Mouse (Mus musculus): Measurements from ENCODE around the gene Scrt2. TPM values are rescaled to one million over a fixed set of nuclear protein-coding genes. Genes with fewer than 3 reads are reported as not detected.

The Scrt2 gene
- polyA plus RNA-seq, 1 experiment from 2014 or later = 16.9 TPM

DNA sequence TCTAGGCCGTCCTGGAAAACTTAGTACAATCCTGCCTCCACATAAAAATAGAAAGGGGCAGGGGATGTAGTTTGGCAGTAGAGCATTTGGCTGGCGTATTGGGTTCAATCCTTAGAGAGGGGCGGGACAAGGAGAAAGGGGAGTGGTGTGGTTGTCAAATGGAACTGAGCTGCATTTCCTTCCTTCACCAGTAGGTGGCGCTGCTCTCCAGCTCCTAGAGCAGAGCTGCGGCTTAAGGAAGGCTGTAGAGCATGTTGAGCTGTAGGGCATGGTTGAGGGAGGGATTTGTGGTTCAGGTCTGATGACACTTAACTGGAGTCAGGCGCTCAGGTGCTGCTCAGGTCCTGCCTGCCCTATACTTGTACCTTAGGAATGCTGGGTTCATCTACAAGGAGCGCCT is 30.6 kb downstream of the Scrt2 start:
- H3K27me3 ChIP-seq (replicated peaks; ENCODE audit: control insufficient read depth, insufficient read depth, low read length) = no peaks in the 10 kb centered on the region; the same call in 1 of the 2 replicates
- H3K4me2 ChIP-seq (ENCODE audit: low read length) = no peak overlapping the region
- no peak overlapping the region for H3K27ac ChIP-seq (ENCODE audit: low read length)
- no peak overlapping the region for H3K4me3 ChIP-seq (replicated peaks; ENCODE audit: low read length)
- no peak overlapping the region for H3K9ac ChIP-seq (replicated peaks; ENCODE audit: low read depth, low read length)
- H3K36me3 ChIP-seq (ENCODE audit: control insufficient read depth, insufficient read depth) = no peaks in the 10 kb centered on the region
- peaks cover 13% of the 10 kb centered on the region for H3K4me1 ChIP-seq (replicated peaks; ENCODE audit: control insufficient read depth, insufficient read depth, low read length)
- WGBS = 8% methylated on average over 7 of the region's 7 CpGs
- no peaks in the 10 kb centered on the region for H3K9me3 ChIP-seq (ENCODE audit: control insufficient read depth, low read length)
- peak; percentile 81 for ATAC-seq

DNA sequence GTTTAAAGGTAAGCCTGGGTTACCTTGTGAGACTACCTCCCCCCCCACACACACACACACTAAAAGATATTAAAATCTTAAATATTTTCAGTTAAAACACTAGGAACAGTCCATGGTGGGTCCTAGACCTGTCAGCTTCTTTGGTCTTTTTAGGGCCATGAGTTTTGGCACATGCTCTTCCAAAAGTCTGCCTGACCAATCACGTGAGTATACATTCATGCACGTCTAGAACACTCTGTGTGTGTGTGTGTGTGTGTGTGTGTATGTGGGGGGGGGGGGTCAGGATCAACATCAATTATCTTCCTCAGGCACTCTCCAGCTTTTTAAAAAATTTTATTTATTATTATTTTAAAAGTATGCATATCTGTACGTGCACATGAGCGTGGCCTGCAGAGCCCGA is 31.2 kb downstream of the Scrt2 start:
- no peaks in the 10 kb centered on the region; the same call in 1 of the 2 replicates for H3K27me3 ChIP-seq (replicated peaks; ENCODE audit: control insufficient read depth, insufficient read depth, low read length)
- peaks cover 13% of the 10 kb centered on the region for H3K4me1 ChIP-seq (replicated peaks; ENCODE audit: control insufficient read depth, insufficient read depth, low read length)
- no peaks in the 10 kb centered on the region for H3K9me3 ChIP-seq (ENCODE audit: control insufficient read depth, low read length)
- H3K27ac ChIP-seq (ENCODE audit: low read length) = no peak overlapping the region
- ATAC-seq = no peak
- no peak overlapping the region for H3K4me2 ChIP-seq (ENCODE audit: low read length)
- WGBS = 92% methylated on average over 5 of the region's 5 CpGs
- no peak overlapping the region for H3K4me3 ChIP-seq (replicated peaks; ENCODE audit: low read length)
- no peak overlapping the region for H3K9ac ChIP-seq (replicated peaks; ENCODE audit: low read depth, low read length)
- no peaks in the 10 kb centered on the region for H3K36me3 ChIP-seq (ENCODE audit: control insufficient read depth, insufficient read depth)

DNA sequence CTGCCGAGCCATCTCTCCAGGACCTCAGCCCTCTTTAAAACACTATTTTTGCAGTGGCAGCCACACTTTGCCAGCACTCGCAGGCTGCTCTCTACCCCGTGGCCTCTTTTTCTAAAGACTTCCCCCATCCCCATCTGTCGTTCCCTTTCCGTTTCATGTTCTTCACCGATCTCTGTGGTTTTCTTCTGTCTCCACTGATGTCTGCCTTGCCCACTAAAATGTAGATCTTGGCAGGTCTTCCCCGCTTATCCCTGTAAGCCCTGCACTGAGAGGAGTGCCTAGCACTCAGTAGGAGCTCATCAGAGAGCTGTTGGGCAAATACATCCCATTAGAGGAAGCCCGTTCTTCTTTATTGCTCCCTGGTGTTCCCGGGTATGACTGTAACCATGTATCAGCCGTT is 31.6 kb downstream of the Scrt2 start:
- no peak for ATAC-seq
- Histone ChIP-seq H3K9me3 (ENCODE audit: control insufficient read depth, low read length) (no peaks in the 10 kb centered on the region), H3K27ac (ENCODE audit: low read length) (no peak overlapping the region), H3K4me3 (replicated peaks; ENCODE audit: low read length) (no peak overlapping the region), H3K27me3 (replicated peaks; ENCODE audit: control insufficient read depth, insufficient read depth, low read length) (no peaks in the 10 kb centered on the region; the same call in 1 of the 2 replicates), H3K9ac (replicated peaks; ENCODE audit: low read depth, low read length) (no peak overlapping the region), H3K4me2 (ENCODE audit: low read length) (no peak overlapping the region), H3K4me1 (replicated peaks; ENCODE audit: control insufficient read depth, insufficient read depth, low read length) (peaks cover 13% of the 10 kb centered on the region), H3K36me3 (ENCODE audit: control insufficient read depth, insufficient read depth) (no peaks in the 10 kb centered on the region)
- WGBS = 60% methylated on average over 10 of the region's 10 CpGs

DNA sequence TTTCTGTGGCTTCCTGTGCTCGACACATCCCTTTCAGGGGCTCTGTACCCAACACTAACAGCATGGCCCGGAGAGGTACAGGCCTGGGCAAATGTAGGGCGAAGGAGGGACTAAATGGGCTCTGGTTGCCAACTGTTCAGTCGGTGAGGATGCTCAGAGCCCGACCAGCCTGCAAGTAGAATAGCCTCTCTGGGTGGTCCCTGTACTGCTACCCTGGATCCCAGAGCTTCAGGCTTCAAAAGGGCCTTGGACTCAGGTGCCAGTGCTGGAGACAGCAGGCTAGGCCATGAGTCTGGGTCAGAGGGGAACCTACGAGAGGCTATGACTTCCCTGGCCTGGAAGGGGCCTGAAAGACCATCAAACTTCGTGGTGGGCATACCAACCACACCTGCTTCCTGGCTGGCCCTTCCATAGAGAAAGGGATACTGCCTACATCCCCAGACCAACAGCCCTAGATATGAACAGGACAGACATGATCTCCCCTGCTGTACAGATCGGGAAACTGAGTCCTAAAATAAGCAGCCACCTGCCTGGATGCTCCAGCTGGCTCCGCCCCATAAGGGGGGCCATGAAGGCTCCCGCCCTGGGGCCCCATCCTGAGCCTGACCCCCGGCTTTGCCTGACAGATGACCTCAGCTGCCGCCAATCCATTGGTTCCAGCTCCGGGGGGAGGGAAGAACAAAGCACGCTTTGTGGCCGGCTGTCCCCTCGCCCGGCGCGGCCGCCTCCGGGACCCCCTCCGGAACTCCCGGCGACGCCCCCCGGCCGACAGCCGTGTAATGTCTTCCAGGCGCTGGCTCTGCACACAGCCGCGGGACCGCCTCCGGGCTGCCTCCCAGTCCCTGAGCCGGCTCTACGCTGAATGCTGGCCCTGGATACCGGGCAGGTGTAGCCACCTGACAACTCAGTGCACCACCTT is 33.0 kb downstream of the Scrt2 start:
- Histone ChIP-seq H3K9ac (replicated peaks; ENCODE audit: low read depth, low read length) (peak overlapping the region; percentile 43), H3K36me3 (ENCODE audit: control insufficient read depth, insufficient read depth) (no peaks in the 10 kb centered on the region), H3K4me1 (replicated peaks; ENCODE audit: control insufficient read depth, insufficient read depth, low read length) (peaks cover 9% of the 10 kb centered on the region), H3K4me3 (replicated peaks; ENCODE audit: low read length) (peak overlapping the region; percentile 34), H3K4me2 (ENCODE audit: low read length) (peak overlapping the region; percentile 49), H3K27ac (ENCODE audit: low read length) (no peak overlapping the region), H3K9me3 (ENCODE audit: control insufficient read depth, low read length) (no peaks in the 10 kb centered on the region), H3K27me3 (replicated peaks; ENCODE audit: control insufficient read depth, insufficient read depth, low read length) (no peaks in the 10 kb centered on the region; the same call in 1 of the 2 replicates)
- ATAC-seq = peak; percentile 43
- WGBS = 12% methylated on average over 36 of the region's 36 CpGs

DNA sequence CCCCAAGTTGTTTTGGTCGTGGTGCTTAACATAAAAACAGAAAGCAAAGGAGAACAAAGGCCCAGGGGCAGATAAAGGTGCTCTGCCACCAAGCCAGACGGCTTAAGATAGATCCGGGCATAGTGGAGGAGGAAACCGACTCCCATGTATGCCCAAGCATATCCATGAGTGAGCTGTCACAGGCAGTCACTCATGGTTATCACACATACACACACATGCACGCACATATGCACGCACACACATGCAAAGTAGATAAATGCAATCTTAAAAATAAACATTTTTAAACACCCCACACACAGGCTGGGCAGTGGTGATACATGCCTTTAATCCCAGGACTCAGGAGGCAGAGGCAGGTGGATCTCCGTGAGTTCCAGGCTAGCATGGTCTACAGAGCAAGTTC is 36.4 kb downstream of the Scrt2 start:
- H3K4me1 ChIP-seq (replicated peaks; ENCODE audit: control insufficient read depth, insufficient read depth, low read length) = peaks cover 9% of the 10 kb centered on the region
- no peaks in the 10 kb centered on the region for H3K9me3 ChIP-seq (ENCODE audit: control insufficient read depth, low read length)
- no peak overlapping the region for H3K9ac ChIP-seq (replicated peaks; ENCODE audit: low read depth, low read length)
- H3K27me3 ChIP-seq (replicated peaks; ENCODE audit: control insufficient read depth, insufficient read depth, low read length) = no peaks in the 10 kb centered on the region; the same call in 1 of the 2 replicates
- H3K27ac ChIP-seq (ENCODE audit: low read length) = no peak overlapping the region
- 83% methylated on average over 7 of the region's 7 CpGs for WGBS
- no peak overlapping the region for H3K4me2 ChIP-seq (ENCODE audit: low read length)
- no peak overlapping the region for H3K4me3 ChIP-seq (replicated peaks; ENCODE audit: low read length)
- no peaks in the 10 kb centered on the region for H3K36me3 ChIP-seq (ENCODE audit: control insufficient read depth, insufficient read depth)
- no peak for ATAC-seq

DNA sequence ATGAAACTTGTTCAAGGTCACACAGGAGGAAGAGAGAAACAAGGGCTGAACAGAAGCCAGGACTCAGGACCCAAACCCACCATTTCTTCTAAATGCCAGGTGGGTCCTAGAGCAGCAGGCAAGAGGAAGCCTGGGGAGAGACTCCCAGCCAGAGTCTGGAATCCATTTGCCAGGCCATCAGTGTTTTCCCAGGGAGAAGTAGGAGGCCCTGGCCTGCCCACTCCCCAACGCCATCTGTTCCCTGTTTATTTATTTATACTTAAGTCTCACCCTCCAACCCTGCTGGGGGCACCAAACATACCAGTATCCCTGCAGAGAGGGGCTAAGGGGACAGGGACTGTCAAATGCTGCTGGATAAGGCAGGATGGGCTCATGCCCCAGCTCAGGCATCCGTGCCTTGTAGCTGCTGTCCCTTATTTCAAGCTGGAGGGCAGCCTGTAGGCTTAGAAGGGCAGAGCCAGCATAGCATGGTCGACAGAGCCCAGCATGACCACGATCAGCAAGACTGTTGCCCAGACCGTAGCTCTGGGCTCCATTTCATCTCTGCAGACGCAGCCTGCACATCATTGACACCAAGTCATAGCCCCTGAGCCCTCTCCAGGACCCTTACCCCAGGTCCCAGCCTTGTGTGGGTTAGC is 38.0 kb downstream of the Scrt2 start:
- no peaks in the 10 kb centered on the region for H3K36me3 ChIP-seq (ENCODE audit: control insufficient read depth, insufficient read depth)
- H3K9me3 ChIP-seq (ENCODE audit: control insufficient read depth, low read length) = no peaks in the 10 kb centered on the region
- no peak overlapping the region for H3K9ac ChIP-seq (replicated peaks; ENCODE audit: low read depth, low read length)
- no peak for ATAC-seq
- H3K27me3 ChIP-seq (replicated peaks; ENCODE audit: control insufficient read depth, insufficient read depth, low read length) = no peaks in the 10 kb centered on the region; the same call in 1 of the 2 replicates
- no peak overlapping the region for H3K4me3 ChIP-seq (replicated peaks; ENCODE audit: low read length)
- peaks cover 7% of the 10 kb centered on the region for H3K4me1 ChIP-seq (replicated peaks; ENCODE audit: control insufficient read depth, insufficient read depth, low read length)
- H3K4me2 ChIP-seq (ENCODE audit: low read length) = no peak overlapping the region
- WGBS = 65% methylated on average over 6 of the region's 6 CpGs
- H3K27ac ChIP-seq (ENCODE audit: low read length) = no peak overlapping the region

DNA sequence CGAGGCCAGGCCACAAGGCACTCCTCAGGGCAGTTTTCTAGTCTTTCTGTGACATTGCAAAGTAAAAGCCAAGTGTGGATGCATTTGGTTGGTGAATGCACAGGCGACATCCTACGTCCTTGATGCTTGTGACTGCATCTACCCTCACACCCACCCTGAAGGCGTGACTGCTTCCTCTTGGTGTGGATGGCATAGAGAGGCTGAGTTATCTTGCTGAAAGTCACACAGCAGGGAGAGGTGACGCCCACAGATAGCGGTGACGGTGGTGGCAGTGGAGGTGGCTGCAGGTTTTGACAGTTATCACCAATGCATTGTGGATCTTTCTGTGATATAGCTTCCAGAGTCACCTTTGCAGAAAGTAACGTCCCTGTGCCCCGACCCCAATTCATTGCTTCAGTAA is 41.6 kb downstream of the Scrt2 start:
- no peaks in the 10 kb centered on the region for H3K36me3 ChIP-seq (ENCODE audit: control insufficient read depth, insufficient read depth)
- no peak for ATAC-seq
- H3K9me3 ChIP-seq (ENCODE audit: control insufficient read depth, low read length) = no peaks in the 10 kb centered on the region
- no peak overlapping the region for H3K9ac ChIP-seq (replicated peaks; ENCODE audit: low read depth, low read length)
- no peak overlapping the region for H3K4me3 ChIP-seq (replicated peaks; ENCODE audit: low read length)
- 80% methylated on average over 9 of the region's 9 CpGs for WGBS
- H3K27me3 ChIP-seq (replicated peaks; ENCODE audit: control insufficient read depth, insufficient read depth, low read length) = no peaks in the 10 kb centered on the region
- no peak overlapping the region for H3K4me2 ChIP-seq (ENCODE audit: low read length)
- H3K27ac ChIP-seq (ENCODE audit: low read length) = no peak overlapping the region
- H3K4me1 ChIP-seq (replicated peaks; ENCODE audit: control insufficient read depth, insufficient read depth, low read length) = no peaks in the 10 kb centered on the region

DNA sequence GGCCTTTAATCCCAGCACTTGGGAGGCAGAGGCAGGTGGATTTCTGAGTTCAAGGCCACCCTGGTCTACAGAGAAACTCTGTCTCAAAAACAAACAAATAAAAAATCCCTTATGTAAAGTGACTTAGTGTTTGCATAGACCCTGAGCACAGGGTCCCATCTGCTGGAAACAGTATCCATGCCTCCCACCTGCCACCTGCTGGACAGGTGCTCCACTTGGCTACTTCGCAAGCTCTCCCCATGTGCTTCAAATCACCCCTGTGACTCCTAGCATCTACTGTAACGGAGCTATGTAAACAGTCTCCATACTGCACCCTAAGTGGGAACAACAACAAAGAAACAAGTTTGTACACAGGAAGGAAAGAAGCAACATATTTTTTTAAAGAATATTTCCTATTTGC is 47.3 kb downstream of the Scrt2 start:
- Histone ChIP-seq H3K27me3 (replicated peaks; ENCODE audit: control insufficient read depth, insufficient read depth, low read length) (no peaks in the 10 kb centered on the region), H3K4me3 (replicated peaks; ENCODE audit: low read length) (no peak overlapping the region), H3K4me2 (ENCODE audit: low read length) (no peak overlapping the region), H3K36me3 (ENCODE audit: control insufficient read depth, insufficient read depth) (no peaks in the 10 kb centered on the region), H3K27ac (ENCODE audit: low read length) (no peak overlapping the region), H3K9ac (replicated peaks; ENCODE audit: low read depth, low read length) (no peak overlapping the region), H3K9me3 (ENCODE audit: control insufficient read depth, low read length) (no peaks in the 10 kb centered on the region), H3K4me1 (replicated peaks; ENCODE audit: control insufficient read depth, insufficient read depth, low read length) (no peaks in the 10 kb centered on the region)
- 65% methylated on average over 2 of the region's 2 CpGs for WGBS
- ATAC-seq = no peak

DNA sequence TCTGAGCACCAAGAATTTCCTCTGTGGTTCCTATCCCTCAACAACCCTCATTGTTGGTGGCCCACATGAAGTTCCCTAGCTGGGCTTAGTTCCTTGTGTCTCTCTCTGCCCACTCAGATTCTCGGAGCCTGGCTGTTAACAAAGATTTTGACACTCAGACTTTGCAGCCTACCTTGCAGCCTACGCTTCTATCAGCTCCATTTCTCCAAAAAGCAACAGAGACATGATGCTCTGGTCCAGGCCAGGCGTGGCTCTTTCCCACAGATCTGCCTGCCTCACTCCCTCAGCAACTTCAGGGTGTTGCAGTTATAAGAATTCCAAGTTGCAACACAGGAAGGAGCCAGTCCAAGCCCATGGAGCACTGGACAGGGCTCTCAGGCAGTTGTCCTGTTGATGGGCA is 48.4 kb downstream of the Scrt2 start:
- ATAC-seq = no peak
- WGBS = 74% methylated on average over 3 of the region's 3 CpGs
- no peaks in the 10 kb centered on the region for H3K9me3 ChIP-seq (ENCODE audit: control insufficient read depth, low read length)

More for the DNA sequence above, 48.4 kb downstream of the Scrt2 start:
- Histone ChIP-seq H3K27ac (ENCODE audit: low read length) (no peak overlapping the region), H3K4me3 (replicated peaks; ENCODE audit: low read length) (no peak overlapping the region), H3K9ac (replicated peaks; ENCODE audit: low read depth, low read length) (no peak overlapping the region), H3K4me1 (replicated peaks; ENCODE audit: control insufficient read depth, insufficient read depth, low read length) (no peaks in the 10 kb centered on the region), H3K4me2 (ENCODE audit: low read length) (no peak overlapping the region), H3K36me3 (ENCODE audit: control insufficient read depth, insufficient read depth) (no peaks in the 10 kb centered on the region), H3K27me3 (replicated peaks; ENCODE audit: control insufficient read depth, insufficient read depth, low read length) (no peaks in the 10 kb centered on the region)
